Mouse (Mus musculus) thymus, postnatal 36 days (tissue): ENCODE results near the gene Bcat1.

ENCODE experiments used
- DNase-seq, 2 experiments: peaks; one replicate each; pipeline ENCODE4 v3.0.0; 2022; ENCODE audit warnings: mixed read lengths in 2 of 2

Bcat1 gene

GRCm38 (mm10) chr6:145091998-145092397 is 16.0 kb upstream of the Bcat1 start:
- no peak for DNase-seq

DNA sequence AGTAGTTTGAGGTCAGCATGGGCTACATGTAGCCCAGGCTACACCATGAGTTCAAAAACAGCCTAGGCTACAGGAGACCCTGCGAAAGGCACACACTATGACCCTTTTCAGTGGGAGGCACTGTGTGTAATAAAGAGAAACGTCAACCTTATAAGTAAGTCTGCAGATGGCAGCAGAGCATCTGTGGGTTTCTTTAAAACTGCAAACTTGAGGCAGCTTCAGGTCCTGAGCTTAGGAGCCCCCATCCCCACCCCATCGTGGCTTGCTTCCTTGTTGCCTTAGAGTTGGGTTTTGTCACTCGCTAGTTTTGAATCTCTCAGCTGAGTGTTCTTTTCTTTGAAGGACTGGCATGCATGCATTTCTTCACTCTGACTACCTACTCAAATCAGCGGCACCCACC is 14.9 kb upstream of the Bcat1 start:
- DNase-seq, result peak; percentile 47 to 63

- peak; percentile 55 to 72 for DNase-seq
Observed at GRCm38 (mm10) chr6:145090201-145090863, 14.3 kb upstream of the Bcat1 start.

DNA sequence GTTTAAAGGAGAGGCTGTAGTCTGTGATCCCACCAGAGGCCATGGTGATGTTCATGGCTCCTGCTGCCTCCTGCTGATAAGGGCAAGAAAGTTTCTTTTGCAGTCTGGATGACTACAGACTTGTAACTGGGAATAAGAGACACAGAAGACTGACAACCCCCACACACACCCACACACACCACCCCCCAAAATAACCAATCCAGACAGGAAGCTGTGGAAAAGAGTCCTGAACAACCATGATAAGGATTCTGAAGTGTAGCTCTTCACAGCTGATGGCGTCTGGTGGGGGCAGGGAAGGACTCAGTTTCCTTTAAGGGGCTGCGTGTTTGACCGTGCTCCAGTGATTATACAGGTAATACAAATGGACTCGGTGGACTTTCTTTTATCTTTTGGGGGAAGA is 13.4 kb upstream of the Bcat1 start:
- peak in 1 of 2 experiments; percentile 43 for DNase-seq

- no peak for DNase-seq
Observed at GRCm38 (mm10) chr6:145088451-145089113, 12.6 kb upstream of the Bcat1 start.

- peak in 1 of 2 experiments; percentile 0 for DNase-seq
Observed at GRCm38 (mm10) chr6:145084343-145085117, 8.5 kb upstream of the Bcat1 start.

DNA sequence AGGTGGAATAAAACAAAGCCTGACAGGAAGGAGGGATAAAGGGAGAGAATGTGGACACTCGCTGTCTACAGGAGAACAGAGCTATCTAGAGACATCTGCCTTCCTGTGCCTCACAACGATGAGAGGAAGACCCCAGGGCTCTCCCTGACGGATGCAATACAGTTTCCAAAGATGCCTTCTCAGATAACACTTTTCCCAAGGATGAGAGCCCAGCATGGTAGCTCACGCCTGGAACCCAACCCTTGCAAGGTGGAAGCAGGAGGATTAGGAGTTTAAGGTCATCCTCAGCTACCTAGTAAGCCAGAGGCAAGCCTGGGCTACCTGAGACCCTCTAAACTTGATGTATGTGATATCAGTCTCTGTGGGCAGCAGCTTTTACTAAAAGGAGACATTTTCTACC is 5.7 kb upstream of the Bcat1 start:
- DNase-seq, result no peak

- DNase-seq, result no peak
Observed at GRCm38 (mm10) chr6:145079087-145079759, 3.2 kb upstream of the Bcat1 start.

DNA sequence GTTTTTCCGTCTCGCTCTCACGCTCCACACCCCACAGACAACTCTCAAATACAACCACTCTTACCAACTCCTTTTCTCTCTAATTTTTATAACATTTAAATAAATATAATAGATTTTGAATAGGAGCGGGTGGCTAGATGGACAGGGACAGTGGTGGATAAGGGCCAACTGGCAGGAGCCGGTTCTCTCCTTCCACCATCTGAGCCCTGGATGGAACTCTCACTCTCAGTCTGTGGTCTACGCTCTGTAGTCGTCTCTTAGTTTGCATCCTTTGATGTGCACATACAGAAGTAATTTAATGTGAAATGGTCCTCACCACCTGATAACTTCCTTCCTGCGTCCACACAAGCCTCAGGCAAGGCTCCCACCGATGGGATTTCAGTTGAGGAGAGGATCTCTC is 302 bp upstream of the Bcat1 start:
- no peak for DNase-seq

GRCm38 (mm10) chr6:145075088-145075547 is 866 bp downstream of the Bcat1 start:
- DNase-seq, result no peak

DNA sequence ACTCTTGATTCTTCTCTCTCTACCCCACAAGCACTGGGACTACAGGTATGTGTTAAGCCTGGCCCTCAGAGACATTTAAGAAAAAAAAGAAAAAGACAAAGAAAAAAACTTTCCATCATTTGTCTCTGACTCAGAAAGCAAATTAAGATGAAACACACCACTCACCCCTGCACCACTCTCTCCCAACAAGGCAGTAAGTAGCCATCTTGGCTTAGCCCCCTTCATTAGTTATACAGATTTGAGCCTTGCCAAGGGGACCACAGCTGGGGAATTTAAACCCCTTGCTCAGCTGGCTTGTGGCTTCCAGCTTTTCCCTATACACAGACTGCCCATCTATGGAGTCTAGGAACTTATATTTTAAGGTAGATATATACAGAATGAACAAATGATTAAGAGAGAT is 1.5 kb downstream of the Bcat1 start:
- no peak for DNase-seq

GRCm38 (mm10) chr6:145069921-145070320 is 6.1 kb downstream of the Bcat1 start:
- no peak for DNase-seq

- DNase-seq, result no peak
Observed at GRCm38 (mm10) chr6:145069397-145069796, 6.6 kb downstream of the Bcat1 start.

DNA sequence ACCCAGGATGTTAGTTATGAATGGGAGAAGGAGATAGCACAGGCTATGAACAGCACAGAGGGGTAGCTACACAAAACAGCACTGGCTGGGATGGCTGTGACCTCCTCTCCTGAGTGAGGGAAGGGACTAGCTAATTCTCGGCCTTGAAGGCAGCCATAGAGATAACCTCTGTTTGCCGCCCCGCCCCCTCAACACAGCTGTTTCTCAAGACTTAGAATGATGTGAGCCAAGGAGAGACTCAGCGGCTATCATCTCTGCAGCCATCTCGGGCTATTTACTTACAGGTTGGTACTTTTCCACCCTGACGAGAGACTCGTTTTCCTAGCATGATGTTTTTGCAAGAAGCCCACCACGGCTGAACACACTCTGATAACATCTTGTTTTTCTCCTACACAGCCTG is 8.3 kb downstream of the Bcat1 start:
- DNase-seq, result no peak

DNA sequence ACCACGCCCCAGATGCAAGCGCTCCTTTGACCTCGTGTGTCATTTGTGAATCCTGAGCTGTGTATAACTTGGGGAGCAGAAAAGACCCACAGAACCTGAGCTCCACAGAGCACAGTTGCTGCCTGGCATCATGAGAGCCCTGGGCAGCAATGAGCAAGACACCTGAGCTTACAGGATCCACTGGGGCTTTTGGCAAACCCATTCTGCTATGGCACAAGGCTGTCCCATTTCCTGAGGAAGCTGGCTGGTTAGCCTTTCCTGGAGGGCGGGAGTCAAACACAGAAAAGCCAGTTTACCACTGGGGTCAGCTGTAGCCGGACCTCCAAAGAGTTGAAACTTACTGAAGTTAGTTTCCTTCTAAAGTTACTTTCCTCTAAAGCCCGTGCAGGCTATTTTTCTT is 9.6 kb downstream of the Bcat1 start:
- no peak for DNase-seq

GRCm38 (mm10) chr6:145065301-145065845 is 10.6 kb downstream of the Bcat1 start:
- no peak for DNase-seq

DNA sequence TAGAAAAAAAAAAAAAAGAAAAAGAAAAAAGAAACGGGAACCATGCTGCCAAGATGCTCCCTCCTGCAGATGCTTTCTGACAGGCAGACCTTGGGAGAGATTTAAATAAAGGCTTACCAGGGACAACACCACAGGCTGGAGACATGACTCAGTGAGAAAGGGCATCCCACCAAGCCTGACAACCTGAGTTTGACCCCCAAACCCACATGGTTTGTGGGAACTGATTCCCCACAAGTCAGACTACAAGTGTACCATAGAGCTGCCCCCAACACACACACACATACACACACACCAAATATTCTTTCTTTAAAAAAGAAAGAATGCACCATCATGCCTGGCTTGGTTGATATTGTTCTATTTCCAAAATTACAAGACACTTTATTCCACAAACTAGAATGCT is 11.9 kb downstream of the Bcat1 start:
- DNase-seq, result no peak

GRCm38 (mm10) chr6:145063212-145063868 is 12.6 kb downstream of the Bcat1 start:
- no peak for DNase-seq

- DNase-seq, result no peak
Observed at GRCm38 (mm10) chr6:145062763-145063162, 13.2 kb downstream of the Bcat1 start.

GRCm38 (mm10) chr6:145061361-145061760 is 14.6 kb downstream of the Bcat1 start:
- no peak for DNase-seq

- no peak for DNase-seq
Observed at GRCm38 (mm10) chr6:145056102-145056501, 19.9 kb downstream of the Bcat1 start.

- no peak for DNase-seq
Observed at GRCm38 (mm10) chr6:145055277-145055858, 20.6 kb downstream of the Bcat1 start.
